Mouse (Mus musculus) cerebellum, adult 2 months (tissue): ENCODE measurements around the gene Bhlhe23.

Experiments used
- CTCF ChIP-seq: fragments of 200-500 bp; IDR thresholded peaks from 2 replicates; pipeline ENCODE4 v1.5.1; 2011; ENCODE audit warnings: low read depth, mild to moderate bottlenecking, control low read depth, low read length, moderate library complexity, borderline replicate concordance; ENCODE audit not compliant: insufficient read depth
- POLR2A ChIP-seq: fragments of 200-500 bp; IDR thresholded peaks from 2 replicates; pipeline ENCODE4 v1.6.1; 2011; ENCODE audit warnings: low read length, control low read depth, borderline replicate concordance; ENCODE audit not compliant: insufficient read depth

- TF ChIP-seq CTCF (no peak), POLR2A (no peak)
Measured at GRCm38 (mm10) chr2:180796008-180796407, 19.3 kb upstream of the Bhlhe23 start.
